Mouse (Mus musculus) heart, embryonic 10.5 days (tissue): ENCODE measurements around the gene Zdhhc4. TPM values are rescaled to one million over a fixed set of nuclear protein-coding genes. Genes with fewer than 3 reads are reported as not detected.

Source experiments
- DNase-seq: peaks from one replicate; pipeline ENCODE4 v3.0.0-alpha.2; 2017; ENCODE audit warnings: low spot score
- H3K27ac ChIP-seq: fragments of 300-500 bp; sonication (generic); 2 replicates; pipeline ENCODE4 v1.5.1; 2016; ENCODE audit warnings: mild to moderate bottlenecking
- H3K27me3 ChIP-seq: fragments of 300-500 bp; sonication (generic); 2 replicates; pipeline ENCODE4 v1.6.1; 2016; ENCODE audit warnings: mild to moderate bottlenecking; ENCODE audit not compliant: poor library complexity, insufficient read depth, severe bottlenecking
- H3K36me3 ChIP-seq: fragments of 300-500 bp; sonication (generic); 2 replicates; pipeline ENCODE4 v1.6.1; 2016; ENCODE audit warnings: mild to moderate bottlenecking, moderate library complexity
- H3K4me1 ChIP-seq: fragments of 300-500 bp; sonication (generic); 2 replicates; pipeline ENCODE4 v1.6.1; 2016; ENCODE audit warnings: mild to moderate bottlenecking
- H3K4me3 ChIP-seq: fragments of 300-500 bp; sonication (generic); 2 replicates; pipeline ENCODE4 v1.5.1; 2016; ENCODE audit warnings: mild to moderate bottlenecking, moderate library complexity
- H3K9me3 ChIP-seq: fragments of 300-500 bp; sonication (generic); 2 replicates; pipeline ENCODE4 v1.6.1; 2016; ENCODE audit warnings: mild to moderate bottlenecking, moderate library complexity
- WGBS: fragments of 180-500 bp; shearing (Covaris S2); methylation state at CpG from one replicate; pipeline ENCODE4 v1.1.7; 2016; 5-methylcytosine and 5-hydroxymethylcytosine counted together
- polyA plus RNA-seq: library from polyadenylated mRNA; unstranded; fragments of >200 nt; fragmentation: Nextera tagmentation; extraction: Ambion mirVana; gene quantifications from 2 replicates; pipeline ENCODE4 v1.2.1, GENCODE M21; 2016

Gene Zdhhc4
- polyA plus RNA-seq, 1 experiment from 2014 or later, result 58.6 TPM

- Histone ChIP-seq H3K4me3 (peak overlapping the region; percentile 97), H3K9me3 (no peaks in the 10 kb centered on the region), H3K4me1 (peaks cover 23% of the 10 kb centered on the region), H3K36me3 (peaks cover 10% of the 10 kb centered on the region), H3K27ac (peak overlapping the region; percentile 97), H3K27me3 (0 out of 2 replicates have a peak, but pooled peaks cover 8% of the 10 kb centered on the region)
- no peak for DNase-seq
- WGBS, result 26% methylated on average over 8 of the region's 8 CpGs
Observed at GRCm38 (mm10) chr5:143268985-143269362, 60.1 kb downstream of the Zdhhc4 start.

GRCm38 (mm10) chr5:143266794-143267193, 62.3 kb downstream of the Zdhhc4 start:
- Histone ChIP-seq H3K4me3 (no peak overlapping the region), H3K27ac (no peak overlapping the region), H3K4me1 (peaks cover 23% of the 10 kb centered on the region), H3K9me3 (no peaks in the 10 kb centered on the region), H3K36me3 (peaks cover 31% of the 10 kb centered on the region), H3K27me3 (peaks cover 15% of the 10 kb centered on the region; the same call in 1 of the 2 replicates)
- DNase-seq, result no peak
- WGBS, result 80% methylated on average over 6 of the region's 6 CpGs

Other genes with a start within 250 kb of the Zdhhc4 start
- gene Rnf216, start 216.3 kb downstream of the Zdhhc4 start, polyA plus RNA-seq, result 37.9 and 40.6 TPM in 2 replicates
- gene Olfr718-ps1, start 181.7 kb downstream of the Zdhhc4 start, polyA plus RNA-seq, result 0.04 and 0.09 TPM in 2 replicates
- gene Rbak, start 148.5 kb downstream of the Zdhhc4 start, polyA plus RNA-seq, result 8.9 and 12.3 TPM in 2 replicates
- not detected in 2 replicates for gene Spdye4b, start 148.2 kb downstream of the Zdhhc4 start, polyA plus RNA-seq
- not detected in 2 replicates for gene Spdye4a, start 102.4 kb downstream of the Zdhhc4 start, polyA plus RNA-seq
- 8.3 and 11.7 TPM in 2 replicates for gene Zfp12, start 94.1 kb downstream of the Zdhhc4 start, polyA plus RNA-seq
- gene Zfp316, start 59.2 kb downstream of the Zdhhc4 start, polyA plus RNA-seq, result 2.1 and 2.6 TPM in 2 replicates
- not detected in 2 replicates for gene Zfp853, start 35.6 kb downstream of the Zdhhc4 start, polyA plus RNA-seq
- 35.0 and 46.1 TPM in 2 replicates for gene E130309D02Rik, start 13.9 kb downstream of the Zdhhc4 start, polyA plus RNA-seq
- 0.51 and 0.55 TPM in 2 replicates for gene Grid2ip, start 28.1 kb upstream of the Zdhhc4 start, polyA plus RNA-seq
- 269 and 275 TPM in 2 replicates for gene Kdelr2, start 74.6 kb upstream of the Zdhhc4 start, polyA plus RNA-seq
- 11.9 and 13.9 TPM in 2 replicates for gene Daglb, start 135.3 kb upstream of the Zdhhc4 start, polyA plus RNA-seq
- gene Rac1, start 198.8 kb upstream of the Zdhhc4 start, polyA plus RNA-seq, result 369 and 431 TPM in 2 replicates